Mouse (Mus musculus): Measurements from ENCODE around the gene Gm10491.
"Not testable (repeated sequence)": the region's sequence is repeated elsewhere in the genome, so short reads cannot be mapped to it uniquely, and the experiment has no call there.

DNA sequence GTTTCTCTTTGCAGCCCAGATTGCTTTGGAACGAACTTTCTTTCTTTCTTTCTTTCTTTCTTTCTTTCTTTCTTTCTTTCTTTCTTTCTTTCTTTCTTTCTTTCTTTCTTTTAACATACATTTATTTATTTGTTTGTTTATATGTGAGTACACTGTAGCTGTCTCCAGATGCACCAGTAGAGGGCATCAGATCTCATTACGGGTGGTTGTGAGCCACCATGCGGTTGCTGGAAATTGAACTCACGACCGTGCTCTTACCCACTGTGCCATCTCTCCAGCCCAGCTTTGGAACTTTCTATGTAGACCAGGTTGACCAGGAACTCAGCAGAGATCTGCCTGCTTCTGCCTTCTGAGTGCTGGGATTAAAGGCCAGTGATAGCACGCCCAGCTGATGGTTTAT, 10.3 kb upstream of the Gm10491 start:
- not testable (repeated sequence) for TF ChIP-seq MAX (IDR thresholded peaks at IDR 0.05; ENCODE audit: low read depth); POLR2A (IDR thresholded peaks at IDR 0.05; ENCODE audit: insufficient read length, low read depth); MYOD1 (IDR thresholded peaks at IDR 0.05; ENCODE audit: control insufficient read depth in 1 of 3, insufficient read length in 2 of 3, low read depth in 2 of 3); TCF3 (IDR thresholded peaks at IDR 0.05; ENCODE audit: insufficient read length, low read depth); USF1 (IDR thresholded peaks at IDR 0.05; ENCODE audit: low read depth); E2F4 (IDR thresholded peaks at IDR 0.05; ENCODE audit: insufficient read depth); REST (IDR thresholded peaks at IDR 0.05; ENCODE audit: insufficient read depth, insufficient read length); POLR2AphosphoS2 (IDR thresholded peaks at IDR 0.05; ENCODE audit: insufficient read length, low read depth); MYOG (IDR thresholded peaks at IDR 0.05; ENCODE audit: control insufficient read depth in 1 of 3, insufficient read depth in 1 of 3, insufficient read length in 2 of 3, low read depth in 2 of 3); SRF (IDR thresholded peaks at IDR 0.05; ENCODE audit: control insufficient read depth, insufficient read length, low read depth); TCF12 (IDR thresholded peaks at IDR 0.05; ENCODE audit: insufficient read depth, poor library complexity, severe bottlenecking)
